Mouse (Mus musculus) limb, embryonic 14.5 days (tissue): Measurements from ENCODE around the gene Spsb1. TPM values are rescaled to one million over a fixed set of nuclear protein-coding genes. Genes with fewer than 3 reads are reported as not detected.

Experiments
- ATAC-seq: fragments of 200-750 bp; cut with Nextera tagmentation; 2 replicates; pipeline ENCODE4 v1.8.0; 2017; ENCODE audit warnings: low read depth, moderate number of reproducible peaks, moderate TSS enrichment; ENCODE audit not compliant: low FRiP score
- DNase-seq: peaks from one replicate; pipeline ENCODE4 v3.0.0-alpha.2; 2015; ENCODE audit warnings: low spot score
- H3K27ac ChIP-seq: fragments of 300-500 bp; sonication (generic); replicated peaks from 2 replicates; pipeline ENCODE4 v1.5.1; 2014; ENCODE audit warnings: low read depth, mild to moderate bottlenecking, low read length, moderate library complexity, mixed read lengths
- H3K27me3 ChIP-seq: fragments of 300-500 bp; sonication (generic); 2 replicates; pipeline ENCODE4 v1.6.1; 2014; ENCODE audit warnings: low read length, mixed read lengths; ENCODE audit not compliant: control insufficient read depth, insufficient read depth
- H3K36me3 ChIP-seq: fragments of 300-500 bp; sonication (generic); 2 replicates; pipeline ENCODE4 v1.6.1; 2014; ENCODE audit warnings: mild to moderate bottlenecking, low read length, moderate library complexity, mixed read lengths; ENCODE audit not compliant: control insufficient read depth, insufficient read depth
- H3K4me1 ChIP-seq: fragments of 300-500 bp; sonication (generic); 2 replicates; pipeline ENCODE4 v1.6.1; 2014; ENCODE audit warnings: antibody characterized with exemption, low read length, mixed read lengths; ENCODE audit not compliant: control insufficient read depth, insufficient read depth
- H3K4me2 ChIP-seq: fragments of 300-500 bp; sonication (generic); replicated peaks from 2 replicates; pipeline ENCODE4 v1.6.1; 2014; ENCODE audit warnings: low read depth, mild to moderate bottlenecking, low read length, moderate library complexity; ENCODE audit not compliant: severe bottlenecking
- H3K4me3 ChIP-seq: fragments of 300-500 bp; sonication (generic); replicated peaks from 2 replicates; pipeline ENCODE4 v1.5.1; 2014; ENCODE audit warnings: low read length
- H3K9ac ChIP-seq: fragments of 300-500 bp; sonication (generic); 2 replicates; pipeline ENCODE4 v1.6.1; 2014; ENCODE audit warnings: mild to moderate bottlenecking, low read depth, low read length, moderate library complexity; ENCODE audit not compliant: severe bottlenecking
- H3K9me3 ChIP-seq: fragments of 300-500 bp; sonication (generic); 2 replicates; pipeline ENCODE4 v1.6.1; 2016; ENCODE audit warnings: low read length; ENCODE audit not compliant: control insufficient read depth
- POLR2A ChIP-seq: fragments of 200-500 bp; IDR thresholded peaks from 2 replicates; pipeline ENCODE4 v1.8.0; 2012; ENCODE audit warnings: inconsistent platforms, mild to moderate bottlenecking, moderate library complexity, borderline replicate concordance; ENCODE audit not compliant: insufficient read depth, insufficient read length; ENCODE audit errors: extremely low read depth
- WGBS: fragments of 180-500 bp; shearing (Covaris S2); extraction: QIAGEN DNeasy Blood & Tissue Kit; methylation state at CpG from one replicate; pipeline ENCODE4 v1.1.7; 2014; 5-methylcytosine and 5-hydroxymethylcytosine counted together
- polyA plus RNA-seq, 2 experiments: library from polyadenylated mRNA; depleted of rRNA in 1 of 2; stranded (reverse) in 1 of 2; unstranded in 1 of 2; fragments of >200 nt; fragmentation: Nextera tagmentation in 1 of 2; extraction: Ambion mirVana in 1 of 2; gene quantifications; 2 replicates each; pipeline versions ENCODE4 v1.2.1 to v1.2.3; 2012 to 2014

The Spsb1 gene
- polyA plus RNA-seq, 2 experiments = 18.0 to 19.4 TPM

DNA sequence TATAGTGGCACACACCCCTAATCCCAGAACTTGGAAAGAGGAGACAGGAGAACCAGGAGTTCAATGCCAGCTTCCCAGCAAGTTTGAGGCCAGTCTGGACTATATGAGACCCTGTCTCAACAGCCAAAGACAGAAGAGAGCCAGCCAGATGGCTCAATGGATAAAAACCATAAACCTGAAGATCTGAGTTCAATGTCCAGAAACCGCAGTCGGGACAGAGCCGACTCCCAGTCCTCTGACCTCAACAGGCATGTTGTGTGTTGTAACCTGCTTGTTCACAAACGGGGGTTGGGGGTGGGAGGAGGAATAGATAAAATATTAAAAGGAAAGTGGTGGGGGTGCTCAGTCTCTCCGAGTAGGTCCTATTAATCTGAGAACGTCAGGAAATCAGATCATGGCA, 10.4 kb upstream of the Spsb1 start:
- WGBS = 50% methylated on average over 6 of the region's 6 CpGs
- no peak for DNase-seq
- Histone ChIP-seq H3K4me1 (peaks cover 33% of the 10 kb centered on the region), H3K9ac (no peak overlapping the region), H3K27ac (peak overlapping the region; percentile 43; the same call in 1 of the 2 replicates), H3K4me2 (no peak overlapping the region), H3K4me3 (no peak overlapping the region), H3K36me3 (no peaks in the 10 kb centered on the region), H3K27me3 (no peaks in the 10 kb centered on the region), H3K9me3 (no peaks in the 10 kb centered on the region)
- ATAC-seq = no peak
- no peak for TF ChIP-seq POLR2A

DNA sequence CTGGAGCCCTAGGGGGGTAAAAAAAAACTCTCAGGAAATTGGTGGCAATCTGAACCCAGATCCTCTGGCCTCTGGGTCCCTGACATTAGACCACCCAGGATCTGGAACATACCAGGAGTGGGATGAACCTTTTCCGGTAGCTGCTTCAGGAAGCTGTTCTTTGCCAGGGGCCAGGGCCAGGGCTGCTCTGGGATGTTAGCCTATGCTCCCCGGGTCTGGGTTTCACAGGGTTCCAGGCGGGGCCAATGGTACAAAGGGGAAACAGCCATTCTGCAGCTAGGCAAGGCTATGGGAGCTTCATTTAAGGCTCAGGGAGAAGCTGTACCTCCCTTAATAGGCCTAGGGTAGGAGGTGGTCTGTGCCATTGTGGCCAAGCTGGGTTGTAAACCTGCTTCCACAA, 9.9 kb upstream of the Spsb1 start:
- Histone ChIP-seq H3K4me1 (peaks cover 33% of the 10 kb centered on the region), H3K27ac (peak overlapping the region; percentile 43; the same call in 1 of the 2 replicates), H3K36me3 (no peaks in the 10 kb centered on the region), H3K9ac (no peak overlapping the region), H3K4me3 (no peak overlapping the region), H3K9me3 (no peaks in the 10 kb centered on the region), H3K4me2 (no peak overlapping the region), H3K27me3 (no peaks in the 10 kb centered on the region)
- no peak for TF ChIP-seq POLR2A
- no peak for ATAC-seq
- WGBS = 26% methylated on average over 3 of the region's 3 CpGs
- no peak for DNase-seq

GRCm38 (mm10) chr4:149964285-149964684, 9.4 kb upstream of the Spsb1 start:
- ATAC-seq = no peak
- no peaks in the 10 kb centered on the region for H3K27me3 ChIP-seq
- 64% methylated on average over 8 of the region's 8 CpGs for WGBS
- H3K4me2 ChIP-seq = no peak overlapping the region
- no peak overlapping the region for H3K9ac ChIP-seq
- peak overlapping the region; percentile 43; the same call in 1 of the 2 replicates for H3K27ac ChIP-seq
- peaks cover 33% of the 10 kb centered on the region for H3K4me1 ChIP-seq
- TF ChIP-seq POLR2A = no peak
- no peaks in the 10 kb centered on the region for H3K36me3 ChIP-seq
- no peak for DNase-seq
- no peaks in the 10 kb centered on the region for H3K9me3 ChIP-seq
- no peak overlapping the region for H3K4me3 ChIP-seq

GRCm38 (mm10) chr4:149960391-149960790, 5.5 kb upstream of the Spsb1 start:
- H3K4me2 ChIP-seq = no peak overlapping the region
- H3K27ac ChIP-seq = no peak overlapping the region
- peaks cover 3% of the 10 kb centered on the region; the same call in 1 of the 2 replicates for H3K27me3 ChIP-seq
- ATAC-seq (no peak), DNase-seq (no peak)
- no peaks in the 10 kb centered on the region for H3K36me3 ChIP-seq
- no peaks in the 10 kb centered on the region for H3K9me3 ChIP-seq
- no peak overlapping the region for H3K4me3 ChIP-seq
- H3K4me1 ChIP-seq = peaks cover 21% of the 10 kb centered on the region
- 88% methylated on average over 7 of the region's 7 CpGs for WGBS
- TF ChIP-seq POLR2A = no peak
- no peak overlapping the region for H3K9ac ChIP-seq

GRCm38 (mm10) chr4:149959816-149960215, 5.0 kb upstream of the Spsb1 start:
- no peak for DNase-seq
- no peak overlapping the region for H3K27ac ChIP-seq
- WGBS = 56% methylated on average over 10 of the region's 10 CpGs
- ATAC-seq = no peak
- H3K9ac ChIP-seq = no peak overlapping the region
- peaks cover 15% of the 10 kb centered on the region for H3K4me1 ChIP-seq
- H3K9me3 ChIP-seq = no peaks in the 10 kb centered on the region
- no peaks in the 10 kb centered on the region for H3K36me3 ChIP-seq
- no peak overlapping the region for H3K4me2 ChIP-seq
- TF ChIP-seq POLR2A = no peak
- H3K27me3 ChIP-seq = peaks cover 3% of the 10 kb centered on the region; the same call in 1 of the 2 replicates
- no peak overlapping the region for H3K4me3 ChIP-seq

DNA sequence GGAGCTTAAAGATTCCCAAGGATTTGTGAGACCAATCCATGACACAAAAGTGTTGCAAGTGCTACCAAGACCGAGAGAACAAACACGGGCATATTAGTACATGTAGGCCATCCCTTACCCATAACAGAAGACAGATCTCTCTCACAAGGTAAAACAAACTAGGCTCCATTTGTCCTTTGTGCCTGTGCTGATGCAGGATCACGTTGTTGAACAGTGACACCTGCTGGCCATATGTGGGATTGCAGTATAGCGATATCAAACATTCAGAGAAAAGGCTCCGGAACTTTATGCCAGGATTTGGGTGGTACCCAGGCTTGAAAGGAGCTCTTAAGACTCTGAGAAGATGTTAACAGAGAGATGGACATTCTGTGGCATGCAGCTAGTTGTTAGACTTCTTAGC, 3.7 kb upstream of the Spsb1 start:
- Histone ChIP-seq H3K27ac (no peak overlapping the region), H3K4me2 (no peak overlapping the region), H3K36me3 (no peaks in the 10 kb centered on the region), H3K9me3 (no peaks in the 10 kb centered on the region), H3K4me1 (peaks cover 12% of the 10 kb centered on the region), H3K9ac (no peak overlapping the region), H3K27me3 (peaks cover 3% of the 10 kb centered on the region; the same call in 1 of the 2 replicates), H3K4me3 (no peak overlapping the region)
- WGBS = 4% methylated on average over 5 of the region's 5 CpGs
- no peak for TF ChIP-seq POLR2A
- DNase-seq (peak; percentile 77), ATAC-seq (no peak)
